In the genomic region with DNA sequence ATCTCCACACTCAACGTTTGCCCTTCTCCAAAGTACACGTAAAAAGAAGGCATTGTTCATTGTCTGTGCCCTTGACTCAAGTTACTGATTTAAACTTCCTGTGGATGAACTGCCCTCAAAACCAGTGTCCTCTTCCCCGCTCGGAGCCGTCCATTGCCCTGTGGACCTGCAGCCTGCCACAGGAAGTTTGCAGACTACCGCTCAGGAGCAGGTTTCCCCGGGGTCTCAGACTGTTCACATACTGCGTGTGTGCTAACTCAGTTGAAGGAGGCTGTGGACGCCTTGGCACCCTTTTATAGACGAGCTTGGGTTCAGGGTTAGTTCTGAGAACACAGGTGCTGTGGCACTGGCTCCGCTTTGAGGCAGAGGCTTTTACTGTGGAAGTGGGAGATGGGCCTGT, we compare ENCODE assay signal across 9 mouse cellular contexts. TPM values are rescaled to one million over a fixed set of nuclear protein-coding genes. Genes with fewer than 3 reads are reported as not detected.
A peak's percentile ranks its signal among the peaks of the same experiment; 100 is the strongest.
DNase-seq lines count a peak whose midpoint lies in the region; ATAC-seq and TF ChIP-seq lines count a peak whose summit lies in the region.
"Had no signal": no experiment of that assay in that cellular context is flagged by ENCODE, and none has a peak within 500 bp of the region (broad histone marks: within the 10 kb centered on the region; RNA-seq: fewer than 3 reads in every experiment).

No protein-coding gene starts in this region.

- peaks cover 17% of the 10 kb centered on the region for H3K36me3 ChIP-seq in heart, embryonic 15.5 days
- peaks cover 37% of the 10 kb centered on the region for H3K36me3 ChIP-seq in lung, embryonic 14.5 days (ENCODE audit: insufficient read depth)
- peaks cover 37% of the 10 kb centered on the region for H3K36me3 ChIP-seq in embryonic facial prominence, embryonic 13.5 days
- peaks cover 17% of the 10 kb centered on the region for H3K36me3 ChIP-seq in liver, postnatal 0 days (replicated peaks; ENCODE audit: insufficient read depth, low read length)

- no peak overlapping the region for H3K4me2 ChIP-seq in heart, embryonic 15.5 days
- H3K4me2 ChIP-seq in lung, embryonic 14.5 days = 0 out of 2 replicates have a peak overlapping the region, but pooled peaks have one; percentile 18
- H3K4me2 ChIP-seq in embryonic facial prominence, embryonic 13.5 days = no peak overlapping the region
- peak overlapping the region; percentile 38 for H3K4me2 ChIP-seq in liver, postnatal 0 days (ENCODE audit: low read depth, low read length)

- no peaks in the 10 kb centered on the region for H3K27me3 ChIP-seq in heart, embryonic 15.5 days
- no peaks in the 10 kb centered on the region for H3K27me3 ChIP-seq in lung, embryonic 14.5 days (ENCODE audit: insufficient read depth, low read length)
- no peaks in the 10 kb centered on the region for H3K27me3 ChIP-seq in embryonic facial prominence, embryonic 13.5 days
- no peaks in the 10 kb centered on the region for H3K27me3 ChIP-seq in liver, postnatal 0 days (ENCODE audit: insufficient read depth, low read length)
- H3K27me3 ChIP-seq: CH12.LX had no signal

- no peak for DNase-seq in heart, adult 9 months (ENCODE audit: low spot score in 2 of 2)
- DNase-seq in lung, embryonic 14.5 days = peak; percentile 39
- no peak for DNase-seq in lung, postnatal 14 days
- DNase-seq in liver, postnatal 0 days = no peak
- no peak for DNase-seq in cerebellum, adult 8-10 months
- no peak for DNase-seq in left cerebral cortex, adult 2 months (ENCODE audit: extremely low spot score in 1 of 2, low spot score in 2 of 2)

- H3K4me1 ChIP-seq in heart, embryonic 15.5 days (replicated peaks) = peaks cover 45% of the 10 kb centered on the region
- 0 out of 2 replicates have a peak, but pooled peaks cover 6% of the 10 kb centered on the region for H3K4me1 ChIP-seq in lung, embryonic 14.5 days (ENCODE audit: insufficient read depth)
- peaks cover 46% of the 10 kb centered on the region for H3K4me1 ChIP-seq in embryonic facial prominence, embryonic 13.5 days
- peaks cover 20% of the 10 kb centered on the region for H3K4me1 ChIP-seq in liver, postnatal 0 days (ENCODE audit: insufficient read depth)

- no peak overlapping the region for H3K4me3 ChIP-seq in heart, embryonic 15.5 days
- H3K4me3 ChIP-seq in lung, embryonic 14.5 days (ENCODE audit: low read depth, low read length) = no peak overlapping the region
- no peak overlapping the region for H3K4me3 ChIP-seq in embryonic facial prominence, embryonic 13.5 days
- no peak overlapping the region for H3K4me3 ChIP-seq in liver, postnatal 0 days (ENCODE audit: low read depth, low read length)
- H3K4me3 ChIP-seq in left cerebral cortex, adult 2 months = no peak overlapping the region

- no peak for TF ChIP-seq EP300 in liver, postnatal 0 days (IDR thresholded peaks at IDR 0.05; ENCODE audit: low read depth)

- 65% methylated on average over 11 of the region's 11 CpGs for WGBS in heart, embryonic 15.5 days
- WGBS in lung, embryonic 14.5 days = 54% methylated on average over 11 of the region's 11 CpGs
- WGBS in embryonic facial prominence, embryonic 13.5 days = 49% methylated on average over 11 of the region's 11 CpGs
- 57% methylated on average over 11 of the region's 11 CpGs for whole genome bisulfite sequencing in liver, postnatal 0 days (ENCODE audit: insufficient replicate concordance)

- H3K9ac ChIP-seq in heart, embryonic 15.5 days = no peak overlapping the region
- H3K9ac ChIP-seq in lung, embryonic 14.5 days = no peak overlapping the region
- no peak overlapping the region for H3K9ac ChIP-seq in embryonic facial prominence, embryonic 13.5 days
- H3K9ac ChIP-seq in liver, postnatal 0 days (replicated peaks) = no peak overlapping the region

- 0 out of 2 replicates have a peak overlapping the region, but pooled peaks have one; percentile 21 for H3K27ac ChIP-seq in heart, embryonic 15.5 days
- peak overlapping the region; percentile 80 for H3K27ac ChIP-seq in lung, embryonic 14.5 days (ENCODE audit: low read depth)
- H3K27ac ChIP-seq in embryonic facial prominence, embryonic 13.5 days = 0 out of 2 replicates have a peak overlapping the region, but pooled peaks have one; percentile 16
- H3K27ac ChIP-seq in liver, postnatal 0 days (ENCODE audit: low read depth) = peak overlapping the region; percentile 73
- H3K27ac ChIP-seq in left cerebral cortex, adult 2 months = no peak overlapping the region

- ATAC-seq in heart, embryonic 15.5 days (replicated peaks; ENCODE audit: insufficient number of reproducible peaks, insufficient read depth, low FRiP score, low read depth) = no peak
- no peak for ATAC-seq in lung, embryonic 14.5 days (ENCODE audit: insufficient read depth)
- no peak for ATAC-seq in embryonic facial prominence, embryonic 13.5 days (ENCODE audit: insufficient number of reproducible peaks, insufficient read depth, low FRiP score, low TSS enrichment, low read depth)
- ATAC-seq in liver, postnatal 0 days = no peak

- intact Hi-C loops in left cerebral cortex, adult 2 months (cut with DNase I) = no loop called here

- no peaks in the 10 kb centered on the region for H3K9me3 ChIP-seq in heart, embryonic 15.5 days (replicated peaks)
- no peaks in the 10 kb centered on the region for H3K9me3 ChIP-seq in lung, embryonic 14.5 days (ENCODE audit: low read depth, low read length)
- no peaks in the 10 kb centered on the region for H3K9me3 ChIP-seq in embryonic facial prominence, embryonic 13.5 days
- no peaks in the 10 kb centered on the region for H3K9me3 ChIP-seq in liver, postnatal 0 days (ENCODE audit: low read length)

- TF ChIP-seq CTCF in lung, embryonic 14.5 days (IDR thresholded peaks at IDR 0.05; ENCODE audit: low read depth) = no peak
- TF ChIP-seq CTCF in liver, postnatal 0 days (IDR thresholded peaks at IDR 0.05; ENCODE audit: low read depth) = no peak
- no peak for TF ChIP-seq CTCF in left cerebral cortex, adult 2 months (IDR thresholded peaks at IDR 0.05)

RNA-seq across cellular contexts. Expression of gene Gcn1l1, which starts 4.3 kb away (rescaled TPM):
- polyA plus RNA-seq in heart, embryonic 15.5 days (2015; fragmentation: Nextera tagmentation; extraction: Ambion mirVana) = 20.9 and 28.8 TPM in 2 replicates
- 52.9 and 58.8 TPM in 2 replicates for polyA plus RNA-seq in lung, embryonic 14.5 days (2014; fragmentation: Nextera tagmentation; extraction: Ambion mirVana)
- polyA plus RNA-seq in embryonic facial prominence, embryonic 13.5 days (2015; fragmentation: Nextera tagmentation; extraction: Ambion mirVana) = 45.8 and 47.9 TPM in 2 replicates
- 7.7 and 10.3 TPM in 2 replicates for polyA plus RNA-seq in liver, postnatal 0 days (2015; fragmentation: Nextera tagmentation; extraction: Ambion mirVana)
- total RNA-seq in left cerebral cortex, adult 2 months (2021) = 10 to 100 TPM; 70.7 to 73.2 TPM

RNA-seq across cellular contexts. Expression of gene Rplp0, which starts 10.0 kb away (rescaled TPM):
- polyA plus RNA-seq in heart, embryonic 15.5 days (2015; fragmentation: Nextera tagmentation; extraction: Ambion mirVana) = 925 and 1,001 TPM in 2 replicates
- 1,859 and 1,954 TPM in 2 replicates for polyA plus RNA-seq in lung, embryonic 14.5 days (2014; fragmentation: Nextera tagmentation; extraction: Ambion mirVana)
- 1,563 and 1,729 TPM in 2 replicates for polyA plus RNA-seq in embryonic facial prominence, embryonic 13.5 days (2015; fragmentation: Nextera tagmentation; extraction: Ambion mirVana)
- 793 and 822 TPM in 2 replicates for polyA plus RNA-seq in liver, postnatal 0 days (2015; fragmentation: Nextera tagmentation; extraction: Ambion mirVana)
- total RNA-seq in left cerebral cortex, adult 2 months (2021) = 100 to 1,000 TPM; 183 to 187 TPM

Comparison
In these comparisons a context has a peak if more than half of its experiments do, and no peak if none do; other contexts are left out.
1. H3K4me2 ChIP-seq: peak in lung, embryonic 14.5 days (single experiment) and liver, postnatal 0 days (single experiment); none in heart, embryonic 15.5 days (single experiment) and embryonic facial prominence, embryonic 13.5 days (single experiment).